Mouse (Mus musculus) ES-E14 (cell line): ENCODE data around the gene Gadd45b.

ENCODE experiments used
- MAFK ChIP-seq: IDR thresholded peaks from 2 replicates; pipeline ENCODE4 v1.6.1; 2014; ENCODE audit warnings: mild to moderate bottlenecking, low read depth, low read length, inconsistent platforms; ENCODE audit not compliant: insufficient read depth
- ZNF384 ChIP-seq: IDR thresholded peaks from 2 replicates; pipeline ENCODE4 v1.6.1; 2012; ENCODE audit warnings: low read depth, low read length, inconsistent platforms

- TF ChIP-seq MAFK (no peak), ZNF384 (no peak)
These were observed 18.5 kb upstream of the Gadd45b start for GRCm38 (mm10) chr10:80911354-80911753.
